Mouse (Mus musculus) myocyte (in vitro differentiated cells): ENCODE measurements around the gene Unc93b1. TPM values are rescaled to one million over a fixed set of nuclear protein-coding genes. Genes with fewer than 3 reads are reported as not detected.

Experiments used
- H3K27me3 ChIP-seq: one replicate; pipeline ENCODE4 v1.6.1; 2011; ENCODE audit not compliant: control insufficient read depth, insufficient read depth, insufficient read length
- H3K36me3 ChIP-seq: one replicate; pipeline ENCODE4 v1.6.1; 2011; ENCODE audit not compliant: control insufficient read depth, insufficient read depth
- H3K4me2 ChIP-seq: one replicate; pipeline ENCODE4 v1.6.1; 2011; ENCODE audit warnings: low read depth, control low read depth
- H3K4me3 ChIP-seq: one replicate; pipeline ENCODE4 v1.5.1; 2011; ENCODE audit warnings: mild to moderate bottlenecking, control low read depth, moderate library complexity
- H3K79me2 ChIP-seq: one replicate; pipeline ENCODE4 v1.6.1; 2011; ENCODE audit not compliant: control insufficient read depth, insufficient read depth
- H3ac ChIP-seq: one replicate; pipeline ENCODE4 v1.6.1; 2011; ENCODE audit not compliant: control insufficient read depth, insufficient read length
- CEBPB ChIP-seq: IDR thresholded peaks from 2 replicates; pipeline ENCODE4 v1.6.1; 2011; ENCODE audit warnings: mild to moderate bottlenecking, moderate library complexity; ENCODE audit not compliant: poor library complexity, insufficient read depth, severe bottlenecking
- E2F4 ChIP-seq: IDR thresholded peaks from one replicate; pipeline ENCODE4 v1.6.1; 2011; ENCODE audit warnings: mild to moderate bottlenecking, control low read depth, moderate library complexity; ENCODE audit not compliant: insufficient read depth
- MAX ChIP-seq: IDR thresholded peaks from one replicate; pipeline ENCODE4 v1.6.1; 2011; ENCODE audit warnings: low read depth, mild to moderate bottlenecking, control low read depth
- MYOD1 ChIP-seq, 3 experiments: IDR thresholded peaks; one replicate each; pipeline ENCODE4 v1.6.1; 2011; ENCODE audit warnings: control low read depth in 2 of 3, low read depth in 2 of 3, mild to moderate bottlenecking in 2 of 3, moderate library complexity in 1 of 3; ENCODE audit not compliant: insufficient read length in 2 of 3, control insufficient read depth in 1 of 3
- MYOG ChIP-seq, 3 experiments: IDR thresholded peaks; one replicate each; pipeline ENCODE4 v1.6.1; 2011; ENCODE audit warnings: control low read depth in 2 of 3, low read depth in 2 of 3, mild to moderate bottlenecking in 2 of 3; ENCODE audit not compliant: insufficient read length in 2 of 3, control insufficient read depth in 1 of 3, insufficient read depth in 1 of 3
- POLR2A ChIP-seq: IDR thresholded peaks from one replicate; pipeline ENCODE4 v1.6.1; 2011; ENCODE audit warnings: low read depth, mild to moderate bottlenecking, control low read depth, moderate library complexity; ENCODE audit not compliant: insufficient read length
- POLR2AphosphoS2 ChIP-seq: IDR thresholded peaks from one replicate; pipeline ENCODE4 v1.6.1; 2011; ENCODE audit warnings: low read depth, control low read depth; ENCODE audit not compliant: insufficient read length
- REST ChIP-seq: IDR thresholded peaks from one replicate; pipeline ENCODE4 v1.6.1; 2011; ENCODE audit warnings: mild to moderate bottlenecking, control low read depth, moderate library complexity; ENCODE audit not compliant: insufficient read depth, insufficient read length
- SRF ChIP-seq: IDR thresholded peaks from one replicate; pipeline ENCODE4 v1.6.1; 2011; ENCODE audit warnings: low read depth; ENCODE audit not compliant: control insufficient read depth, insufficient read length
- TCF12 ChIP-seq: IDR thresholded peaks from one replicate; pipeline ENCODE4 v1.6.1; 2011; ENCODE audit warnings: mild to moderate bottlenecking, control low read depth; ENCODE audit not compliant: poor library complexity, insufficient read depth, severe bottlenecking
- TCF3 ChIP-seq: IDR thresholded peaks from one replicate; pipeline ENCODE4 v1.6.1; 2011; ENCODE audit warnings: low read depth, control low read depth; ENCODE audit not compliant: insufficient read length
- USF1 ChIP-seq: IDR thresholded peaks from one replicate; pipeline ENCODE4 v1.6.1; 2011; ENCODE audit warnings: low read depth, mild to moderate bottlenecking, control low read depth, moderate library complexity
- polyA plus RNA-seq: library from polyadenylated mRNA; unstranded; fragments of >200 nt; fragmentation: generic; extraction: Trizol; gene quantifications from one replicate; pipeline ENCODE4 v1.2.1, GENCODE M21; 2012; ENCODE audit warnings: missing spikeins

Unc93b1 gene
- polyA plus RNA-seq, 1 experiment = 4.0 TPM

GRCm38 (mm10) chr19:3947813-3948212, 12.8 kb downstream of the Unc93b1 start:
- Histone ChIP-seq H3K27me3 (no peaks in the 10 kb centered on the region), H3K4me2 (no peak overlapping the region), H3K4me3 (no peak overlapping the region), H3K36me3 (no peaks in the 10 kb centered on the region), H3K79me2 (no peaks in the 10 kb centered on the region), H3ac (no peak overlapping the region)
- TF ChIP-seq MYOG (IDR thresholded peaks at IDR 0.05; ENCODE audit: control insufficient read depth in 1 of 3, insufficient read depth in 1 of 3, insufficient read length in 2 of 3, low read depth in 2 of 3) (no peak), E2F4 (no peak), MAX (no peak), TCF12 (no peak), REST (no peak)

DNA sequence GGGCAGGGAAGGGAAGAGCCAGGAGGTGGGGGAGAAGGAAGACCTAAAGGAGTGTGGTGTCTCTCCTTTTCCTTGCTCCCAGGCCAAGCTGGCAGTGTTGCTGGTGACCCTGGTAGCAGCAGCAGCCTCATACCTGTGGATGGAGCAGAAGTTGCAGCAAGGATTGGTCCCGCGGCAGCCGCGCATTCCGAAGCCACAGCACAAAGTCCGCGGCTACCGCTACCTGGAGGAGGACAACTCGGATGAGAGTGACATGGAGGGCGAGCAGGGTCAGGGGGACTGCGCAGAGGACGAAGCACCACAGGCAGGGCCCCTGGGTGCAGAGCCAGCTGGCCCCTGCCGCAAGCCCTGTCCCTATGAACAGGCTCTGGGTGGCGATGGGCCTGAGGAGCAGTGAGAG, 13.6 kb downstream of the Unc93b1 start:
- H3ac ChIP-seq = no peak overlapping the region
- TF ChIP-seq POLR2AphosphoS2 = no peak
- no peak for TF ChIP-seq POLR2A
- TF ChIP-seq MAX = no peak
- no peak for TF ChIP-seq TCF3
- TF ChIP-seq MYOG (IDR thresholded peaks at IDR 0.05; ENCODE audit: control insufficient read depth in 1 of 3, insufficient read depth in 1 of 3, insufficient read length in 2 of 3, low read depth in 2 of 3) = no peak
- TF ChIP-seq E2F4 = no peak
- no peak for TF ChIP-seq MYOD1 (IDR thresholded peaks at IDR 0.05; ENCODE audit: control insufficient read depth in 1 of 3, insufficient read length in 2 of 3, low read depth in 2 of 3)
- TF ChIP-seq USF1 = no peak
- TF ChIP-seq TCF12 = no peak
- TF ChIP-seq REST = no peak
- TF ChIP-seq SRF = no peak
- no peaks in the 10 kb centered on the region for H3K36me3 ChIP-seq
- H3K4me3 ChIP-seq = no peak overlapping the region
- no peak overlapping the region for H3K4me2 ChIP-seq
- no peaks in the 10 kb centered on the region for H3K79me2 ChIP-seq
- H3K27me3 ChIP-seq = no peaks in the 10 kb centered on the region

DNA sequence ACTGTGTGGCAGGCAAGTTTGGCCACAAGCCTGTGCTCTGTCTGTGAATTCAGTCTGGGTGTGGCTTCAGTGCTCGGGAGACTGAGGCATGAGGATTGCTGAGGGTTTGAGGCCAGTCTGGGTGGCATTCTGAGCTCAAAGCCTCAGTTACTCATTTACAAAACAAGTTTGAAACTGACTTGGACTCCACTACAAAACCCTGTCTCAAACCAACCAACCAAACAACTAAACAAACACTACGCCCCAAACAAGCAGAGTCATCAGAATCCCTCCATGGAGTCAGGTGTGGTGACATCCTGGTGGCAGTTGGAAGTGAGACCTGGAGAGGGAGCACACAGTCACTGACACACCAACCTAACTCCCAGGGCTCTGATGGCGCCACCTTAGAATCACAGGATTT, 15.3 kb downstream of the Unc93b1 start:
- Histone ChIP-seq H3K27me3 (no peaks in the 10 kb centered on the region), H3K36me3 (no peaks in the 10 kb centered on the region), H3K4me2 (no peak overlapping the region), H3K4me3 (no peak overlapping the region), H3ac (no peak overlapping the region), H3K79me2 (no peaks in the 10 kb centered on the region)
- no peak for TF ChIP-seq USF1
- no peak for TF ChIP-seq E2F4
- TF ChIP-seq SRF = no peak
- no peak for TF ChIP-seq CEBPB
- no peak for TF ChIP-seq MYOD1 (IDR thresholded peaks at IDR 0.05; ENCODE audit: control insufficient read depth in 1 of 3, insufficient read length in 2 of 3, low read depth in 2 of 3)
- no peak for TF ChIP-seq TCF12
- no peak for TF ChIP-seq TCF3
- no peak for TF ChIP-seq MAX
- TF ChIP-seq POLR2AphosphoS2 = no peak
- TF ChIP-seq MYOG (IDR thresholded peaks at IDR 0.05; ENCODE audit: control insufficient read depth in 1 of 3, insufficient read depth in 1 of 3, insufficient read length in 2 of 3, low read depth in 2 of 3) = no peak
- TF ChIP-seq POLR2A = no peak
- no peak for TF ChIP-seq REST

GRCm38 (mm10) chr19:3951461-3951860, 16.5 kb downstream of the Unc93b1 start:
- no peaks in the 10 kb centered on the region for H3K27me3 ChIP-seq
- no peak overlapping the region for H3K4me2 ChIP-seq
- H3K36me3 ChIP-seq = no peaks in the 10 kb centered on the region
- TF ChIP-seq MYOD1 (IDR thresholded peaks at IDR 0.05; ENCODE audit: control insufficient read depth in 1 of 3, insufficient read length in 2 of 3, low read depth in 2 of 3) (no peak), POLR2AphosphoS2 (no peak), SRF (no peak), USF1 (no peak), MYOG (IDR thresholded peaks at IDR 0.05; ENCODE audit: control insufficient read depth in 1 of 3, insufficient read depth in 1 of 3, insufficient read length in 2 of 3, low read depth in 2 of 3) (no peak), POLR2A (no peak), REST (no peak), TCF3 (no peak), MAX (no peak), TCF12 (no peak), E2F4 (no peak), CEBPB (no peak)
- no peaks in the 10 kb centered on the region for H3K79me2 ChIP-seq
- H3ac ChIP-seq = no peak overlapping the region
- no peak overlapping the region for H3K4me3 ChIP-seq

- no peaks in the 10 kb centered on the region for H3K36me3 ChIP-seq
- H3ac ChIP-seq = no peak overlapping the region
- H3K4me3 ChIP-seq = no peak overlapping the region
- no peaks in the 10 kb centered on the region for H3K79me2 ChIP-seq
- H3K27me3 ChIP-seq = no peaks in the 10 kb centered on the region
- TF ChIP-seq CEBPB = no peak
- TF ChIP-seq TCF3 = no peak
- TF ChIP-seq POLR2A = no peak
- no peak for TF ChIP-seq REST
- no peak for TF ChIP-seq SRF
- TF ChIP-seq POLR2AphosphoS2 = no peak
- TF ChIP-seq E2F4 = no peak
- no peak for TF ChIP-seq TCF12
- TF ChIP-seq MAX = no peak
- TF ChIP-seq MYOD1 (IDR thresholded peaks at IDR 0.05; ENCODE audit: control insufficient read depth in 1 of 3, insufficient read length in 2 of 3, low read depth in 2 of 3) = no peak
- TF ChIP-seq USF1 = no peak
- no peak for TF ChIP-seq MYOG (IDR thresholded peaks at IDR 0.05; ENCODE audit: control insufficient read depth in 1 of 3, insufficient read depth in 1 of 3, insufficient read length in 2 of 3, low read depth in 2 of 3)
- H3K4me2 ChIP-seq = no peak overlapping the region
Measured at GRCm38 (mm10) chr19:3952099-3952498, 17.1 kb downstream of the Unc93b1 start.
